Mouse (Mus musculus) hindbrain, embryonic 10.5 days (tissue): ENCODE measurements around the gene H2-M10.2. TPM values are rescaled to one million over a fixed set of nuclear protein-coding genes. Genes with fewer than 3 reads are reported as not detected.
"Not testable (repeated sequence)": the region's sequence is repeated elsewhere in the genome, so short reads cannot be mapped to it uniquely, and the experiment has no call there.

Experiments used
- DNase-seq: peaks from one replicate; pipeline ENCODE4 v3.0.0-alpha.2; 2017; ENCODE audit warnings: low spot score
- H3K27ac ChIP-seq: fragments of 300-500 bp; sonication (generic); 2 replicates; pipeline ENCODE4 v1.5.1; 2016; ENCODE audit warnings: mild to moderate bottlenecking, moderate library complexity
- H3K27me3 ChIP-seq: fragments of 300-500 bp; sonication (generic); 2 replicates; pipeline ENCODE4 v1.6.1; 2016; ENCODE audit warnings: mild to moderate bottlenecking; ENCODE audit not compliant: poor library complexity, insufficient read depth, severe bottlenecking
- H3K36me3 ChIP-seq: fragments of 300-500 bp; sonication (generic); 2 replicates; pipeline ENCODE4 v1.6.1; 2016; ENCODE audit warnings: mild to moderate bottlenecking, moderate library complexity
- H3K4me1 ChIP-seq: fragments of 300-500 bp; sonication (generic); replicated peaks from 2 replicates; pipeline ENCODE4 v1.6.1; 2016; ENCODE audit warnings: mild to moderate bottlenecking
- H3K4me3 ChIP-seq: fragments of 300-500 bp; sonication (generic); 2 replicates; pipeline ENCODE4 v1.5.1; 2016; ENCODE audit warnings: mild to moderate bottlenecking, moderate library complexity
- H3K9me3 ChIP-seq: fragments of 300-500 bp; sonication (generic); 2 replicates; pipeline ENCODE4 v1.6.1; 2016; ENCODE audit warnings: mild to moderate bottlenecking, moderate library complexity
- WGBS: fragments of 180-500 bp; shearing (Covaris S2); methylation state at CpG from one replicate; pipeline ENCODE4 v1.1.7; 2016; 5-methylcytosine and 5-hydroxymethylcytosine counted together
- polyA plus RNA-seq: library from polyadenylated mRNA; unstranded; fragments of >200 nt; fragmentation: Nextera tagmentation; extraction: Ambion mirVana; gene quantifications from 2 replicates; pipeline ENCODE4 v1.2.1, GENCODE M21; 2016

Gene H2-M10.2
- polyA plus RNA-seq, 1 experiment from 2014 or later, result 0.22 TPM

DNA sequence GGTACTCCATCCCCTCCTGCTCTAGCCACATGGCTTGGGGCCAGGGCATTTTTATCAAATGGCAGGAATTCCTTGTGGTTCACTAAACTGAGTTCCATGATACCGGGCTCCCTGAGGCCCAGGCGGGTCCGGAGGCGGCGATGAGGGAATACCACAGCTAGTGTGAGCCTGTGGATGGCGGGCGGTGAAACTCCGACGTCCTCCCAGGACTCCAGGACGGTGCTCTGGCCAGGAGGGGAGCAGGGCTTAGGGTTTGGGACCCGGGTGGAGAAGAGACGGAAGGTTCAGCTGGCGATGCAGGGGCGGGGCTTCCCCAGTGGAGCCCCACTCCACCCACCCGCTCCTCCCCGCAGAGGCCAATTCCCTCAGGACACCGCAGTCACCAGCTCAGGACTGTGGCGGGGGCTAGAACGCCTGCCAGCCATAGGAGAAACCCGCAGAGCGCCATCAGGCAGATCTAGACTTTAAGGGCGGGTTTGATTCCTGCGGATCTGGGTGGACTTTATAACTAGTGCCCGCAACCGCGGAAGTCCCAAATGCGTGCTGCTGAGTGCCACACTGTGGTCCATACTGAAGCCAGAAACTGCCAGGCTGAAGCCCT, 48.9 kb downstream of the H2-M10.2 start:
- Histone ChIP-seq H3K27me3 (peaks cover 41% of the 10 kb centered on the region), H3K27ac (peak overlapping the region; percentile 16; the same call in 1 of the 2 replicates), H3K36me3 (no peaks in the 10 kb centered on the region), H3K4me3 (peak overlapping the region; percentile 53), H3K4me1 (peaks cover 13% of the 10 kb centered on the region), H3K9me3 (no peaks in the 10 kb centered on the region)
- DNase-seq, result peak; percentile 32
- 3% methylated on average over 27 of the region's 27 CpGs for WGBS

- H3K4me3 ChIP-seq, H3K27ac ChIP-seq, H3K9me3 ChIP-seq, H3K4me1 ChIP-seq, DNase-seq, H3K36me3 ChIP-seq: not testable (repeated sequence)
- 38% methylated on average over 9 of the region's 9 CpGs for WGBS
- peaks cover 35% of the 10 kb centered on the region for H3K27me3 ChIP-seq
Observed at GRCm38 (mm10) chr17:36235300-36235699, 51.0 kb downstream of the H2-M10.2 start.

Other genes with a start within 250 kb of the H2-M10.2 start
- 7.4 and 8.9 TPM in 2 replicates for gene H2-T22, start 243.7 kb downstream of the H2-M10.2 start, polyA plus RNA-seq
- not detected in 2 replicates for gene Gm6034, start 243.5 kb downstream of the H2-M10.2 start, polyA plus RNA-seq
- not detected in 2 replicates for gene Gm11127, start 228.1 kb downstream of the H2-M10.2 start, polyA plus RNA-seq
- not detected in 2 replicates for gene Gm19684, start 164.8 kb downstream of the H2-M10.2 start, polyA plus RNA-seq
- gene Gm7030, start 157.1 kb downstream of the H2-M10.2 start, polyA plus RNA-seq, result not detected in 2 replicates
- 0.22 TPM in 1 of 2 replicates, not detected in the other for gene Gm8909, start 118.0 kb downstream of the H2-M10.2 start, polyA plus RNA-seq
- gene H2-T3, start 96.2 kb downstream of the H2-M10.2 start, polyA plus RNA-seq, result not detected in 2 replicates
- gene Rpp21, start 28.4 kb downstream of the H2-M10.2 start, polyA plus RNA-seq, result 98.6 and 110 TPM in 2 replicates
- gene Trim39, start 14.2 kb downstream of the H2-M10.2 start, polyA plus RNA-seq, result 21.1 and 23.8 TPM in 2 replicates
- gene H2-M10.1, start 39.7 kb upstream of the H2-M10.2 start, polyA plus RNA-seq, result not detected in 2 replicates
- gene H2-M10.3, start 81.9 kb upstream of the H2-M10.2 start, polyA plus RNA-seq, result not detected in 2 replicates
- gene H2-M10.4, start 175.8 kb upstream of the H2-M10.2 start, polyA plus RNA-seq, result not detected in 2 replicates